Mouse (Mus musculus) cerebellum, postnatal 10 days (tissue): ENCODE results near the gene Cfap299.

Experiments used
- DNase-seq, 2 experiments: peaks; one replicate each; pipeline ENCODE4 v3.0.0; 2021; ENCODE audit warnings: mixed read lengths in 2 of 2

Cfap299 gene

GRCm38 (mm10) chr5:98842600-98843310 is 513.7 kb downstream of the Cfap299 start:
- no peak for DNase-seq

- no peak for DNase-seq
Observed at GRCm38 (mm10) chr5:98844664-98845063, 515.6 kb downstream of the Cfap299 start.
